Mouse (Mus musculus) spleen, adult 10 weeks (tissue): ENCODE data around the gene Fbrs. TPM values are rescaled to one million over a fixed set of nuclear protein-coding genes. Genes with fewer than 3 reads are reported as not detected.

ENCODE experiments used
- polyA plus RNA-seq: library from polyadenylated mRNA; stranded (reverse); fragments of 350-450 nt; fragmentation: Illumina TruSeq; extraction: RNeasy Lipid Tissue Mini Kit (QIAGEN cat#74804); gene quantifications from one replicate; pipeline ENCODE4 v1.2.3, GENCODE M21; 2015; ENCODE audit warnings: low replicate concordance; ENCODE audit not compliant: insufficient read depth

Gene Fbrs
- polyA plus RNA-seq, result 86.5 TPM

DNA sequence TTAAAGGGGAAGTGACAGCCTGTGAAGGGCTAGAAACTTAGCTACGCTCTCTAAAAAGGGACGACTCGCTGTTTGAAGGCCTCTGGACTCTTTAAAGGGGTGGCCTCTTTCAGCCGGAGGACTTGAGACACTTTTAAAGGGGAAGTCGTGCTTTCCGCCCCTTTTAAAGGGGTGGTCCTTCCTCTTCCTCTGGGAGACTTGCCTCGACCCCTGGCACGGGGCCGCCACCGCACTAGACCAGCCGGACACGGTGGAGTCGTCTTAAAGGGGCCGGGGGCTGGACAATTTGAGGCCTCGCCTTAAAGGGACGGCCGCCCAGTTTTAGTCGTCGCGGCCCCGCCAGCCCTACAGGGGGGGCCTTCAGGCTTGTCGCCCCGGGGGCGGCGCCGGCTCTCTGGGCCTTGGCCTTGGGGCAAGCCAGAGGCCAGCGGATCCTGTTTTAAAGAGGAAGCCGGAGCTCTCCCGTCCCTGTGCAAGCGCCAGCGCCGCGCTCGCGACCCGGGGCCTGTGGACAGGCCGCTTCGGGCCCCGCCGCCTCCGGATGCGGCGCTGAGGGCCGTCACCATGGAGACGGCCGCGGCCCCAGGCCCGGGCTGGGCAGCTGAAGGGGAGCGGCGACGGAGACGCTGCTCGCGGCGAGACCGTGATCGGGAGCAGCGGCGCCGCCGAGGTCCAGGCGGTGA lies at the start of gene Fbrs:
Fbrs (plus strand) TSS at position 565 of the 683 bp plus-strand sequence.

DNA sequence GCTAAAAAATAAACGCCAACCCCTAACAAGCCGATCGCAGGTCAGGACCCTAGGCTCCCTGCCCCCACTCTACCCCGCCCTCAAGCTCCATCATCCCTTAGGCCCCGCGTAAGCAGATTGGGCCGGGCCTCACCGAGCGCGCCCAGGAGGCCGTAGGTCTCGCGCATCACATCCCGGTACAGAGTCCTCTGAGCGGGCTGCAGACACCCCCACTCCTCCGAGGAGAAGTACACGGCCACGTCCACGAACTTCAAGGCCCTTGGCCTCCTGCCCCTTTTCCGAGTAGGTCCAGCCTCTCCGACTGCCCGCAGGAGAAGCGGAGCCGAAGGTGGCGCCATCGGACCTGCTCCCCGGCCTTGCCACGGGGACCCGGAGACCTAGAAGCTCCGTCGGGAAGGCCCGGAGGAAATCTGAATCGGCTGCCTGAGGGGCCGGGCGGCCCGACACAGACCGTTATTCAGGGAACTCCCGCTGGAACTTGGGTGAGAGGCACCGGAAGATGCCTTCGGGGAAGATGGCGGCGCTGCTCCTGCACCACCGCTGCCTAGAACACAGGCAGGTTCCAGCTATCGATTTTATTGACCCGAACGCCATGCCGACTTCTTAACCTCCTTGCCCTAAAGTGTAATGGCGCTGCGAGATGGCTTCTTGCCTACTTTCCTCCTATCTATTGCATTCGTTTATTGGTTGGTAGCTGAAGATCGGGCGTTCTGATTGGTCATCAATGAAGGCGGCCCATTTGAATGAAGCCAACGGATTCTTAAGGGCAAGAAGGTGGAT lies 30.3 kb upstream of the Fbrs start, which contains the start of gene Zfp689:
Zfp689 (minus strand) TSS at position 638 of the 780 bp plus-strand sequence.

DNA sequence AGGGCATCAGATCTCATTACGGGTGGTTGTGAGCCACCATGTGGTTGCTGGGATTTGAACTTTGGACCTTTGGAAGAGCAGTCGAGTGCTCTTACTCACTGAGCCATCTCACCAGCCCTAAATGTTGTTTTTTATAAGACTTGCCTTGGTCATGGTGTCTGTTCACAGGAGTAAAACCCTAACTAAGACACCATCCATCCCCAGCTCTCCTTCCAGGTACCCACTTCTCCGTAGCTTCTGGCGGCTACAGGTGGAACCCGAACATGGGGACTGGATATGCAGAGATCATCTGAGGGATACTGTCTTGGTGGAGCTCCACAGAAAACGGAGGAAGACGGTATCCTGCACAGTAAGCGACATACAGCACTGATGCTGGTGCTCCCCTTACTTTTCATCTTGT lies 19.7 kb upstream of the Fbrs start, which contains the start of gene Prr14:
Prr14 (plus strand) TSS at position 301 of the 400 bp plus-strand sequence.

DNA sequence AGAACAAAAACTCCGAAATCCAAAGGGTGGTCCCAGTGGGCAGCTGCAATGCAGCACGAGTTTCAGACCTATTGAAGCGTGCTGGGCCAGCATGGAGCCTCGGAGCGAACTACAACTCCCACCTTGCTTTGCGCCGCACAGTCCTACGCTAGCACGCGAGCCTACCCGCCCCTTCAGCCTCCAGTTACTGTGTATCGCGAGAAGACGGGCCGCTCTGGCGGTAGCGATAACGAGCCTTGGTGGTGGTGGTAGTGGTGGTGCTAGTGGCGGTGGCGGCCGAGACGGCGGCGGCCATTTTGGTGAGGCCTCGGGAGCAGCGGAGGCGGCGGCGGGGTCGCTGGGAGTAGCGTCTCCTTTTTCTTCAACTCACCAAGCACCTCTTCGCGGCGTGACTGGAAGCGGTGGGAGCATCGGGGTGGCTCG lies 32.8 kb downstream of the Fbrs start, which contains the start of gene Srcap:
Srcap (plus strand) TSS at position 176 of the 423 bp plus-strand sequence.

DNA sequence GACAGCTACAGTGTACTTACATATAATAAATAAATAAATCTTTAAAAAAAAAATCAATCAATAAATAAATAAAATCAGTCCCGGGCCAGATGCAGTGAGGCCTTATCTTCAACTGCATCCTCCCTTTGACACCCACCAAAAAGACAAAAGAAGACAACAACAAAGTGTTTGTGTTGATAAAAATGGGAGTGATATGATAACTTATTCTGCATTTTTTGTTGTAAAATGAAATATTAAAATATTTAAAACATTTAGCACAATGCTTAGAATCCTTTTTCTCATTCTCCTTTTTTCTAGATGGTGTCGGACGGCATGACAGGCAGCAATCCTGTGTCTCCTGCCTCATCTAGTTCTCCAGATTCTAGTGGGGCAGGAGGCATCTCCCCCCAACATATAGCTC lies 40.3 kb downstream of the Fbrs start, which contains the start of gene Gm42715:
Gm42715 (plus strand) TSS at position 301 of the 400 bp plus-strand sequence.

Other genes with a start within 250 kb of the Fbrs start
- gene Zfp553, start 246.1 kb upstream of the Fbrs start, polyA plus RNA-seq, result 9.4 TPM
- gene Sept1, start 246.1 kb upstream of the Fbrs start, polyA plus RNA-seq, result 234 TPM
- 6.0 TPM for gene Zfp771, start 234.9 kb upstream of the Fbrs start, polyA plus RNA-seq
- gene Dctpp1, start 218.5 kb upstream of the Fbrs start, polyA plus RNA-seq, result 8.7 TPM
- 26.2 TPM for gene Sephs2, start 205.1 kb upstream of the Fbrs start, polyA plus RNA-seq
- gene Itgal, start 182.9 kb upstream of the Fbrs start, polyA plus RNA-seq, result 108 TPM
- gene Zfp768, start 133.6 kb upstream of the Fbrs start, polyA plus RNA-seq, result 3.3 TPM
- gene Zfp747, start 103.1 kb upstream of the Fbrs start, polyA plus RNA-seq, result 4.0 TPM
- gene 9130019O22Rik, start 92.0 kb upstream of the Fbrs start, polyA plus RNA-seq, result 4.2 TPM
- gene E430018J23Rik, start 85.6 kb upstream of the Fbrs start, polyA plus RNA-seq, result 2.5 TPM
- 9.8 TPM for gene Zfp764, start 72.4 kb upstream of the Fbrs start, polyA plus RNA-seq
- gene Zfp688, start 57.1 kb upstream of the Fbrs start, polyA plus RNA-seq, result 16.2 TPM
- gene Zfp689, start 30.0 kb upstream of the Fbrs start, polyA plus RNA-seq, result 2.5 TPM
- gene Prr14, start 19.6 kb upstream of the Fbrs start, polyA plus RNA-seq, result 76.8 TPM
- gene Srcap, start 32.8 kb downstream of the Fbrs start, polyA plus RNA-seq, result 41.1 TPM
- 25.3 TPM for gene Gm42715, start 40.4 kb downstream of the Fbrs start, polyA plus RNA-seq
- not detected for gene Tmem265, start 82.2 kb downstream of the Fbrs start, polyA plus RNA-seq
- gene Phkg2, start 94.1 kb downstream of the Fbrs start, polyA plus RNA-seq, result 103 TPM
- 1.8 TPM for gene Ccdc189, start 109.4 kb downstream of the Fbrs start, polyA plus RNA-seq
- 30.1 TPM for gene Rnf40, start 109.6 kb downstream of the Fbrs start, polyA plus RNA-seq
- 6.0 TPM for gene Zfp629, start 136.6 kb downstream of the Fbrs start, polyA plus RNA-seq
- gene Bcl7c, start 229.7 kb downstream of the Fbrs start, polyA plus RNA-seq, result 8.0 TPM
- not detected for gene Ctf1, start 233.5 kb downstream of the Fbrs start, polyA plus RNA-seq